Mouse (Mus musculus): ENCODE measurements around the gene Phlda1.

GRCm38 (mm10) chr10:111537410-111537809 is 31.3 kb downstream of the Phlda1 start:
- TF ChIP-seq GATA1 (IDR thresholded peaks at IDR 0.05; ENCODE audit: borderline replicate concordance, low read length) (no peak), FLI1 (IDR thresholded peaks at IDR 0.05; ENCODE audit: low read length) (no peak)
